Mouse (Mus musculus): ENCODE measurements at regions not wholly inside any gene's neighbourhood (a gene's known extent, or its start where the extent isn't known, plus 50 kb on each side); places are given as distances from the start of the nearest gene placed in this dataset.

GRCm38 (mm10) chr9:91803372-91803961 lies 389.3 kb upstream of the Plscr5 start:
- Histone ChIP-seq H3K9ac (replicated peaks) (no peak overlapping the region), H3K4me1 (no peaks in the 10 kb centered on the region), H3K4me2 (no peak overlapping the region), H3K36me3 (no peaks in the 10 kb centered on the region), H3K27me3 (replicated peaks) (no peaks in the 10 kb centered on the region), H3K9me3 (replicated peaks) (no peaks in the 10 kb centered on the region), H3K27ac (replicated peaks) (no peak overlapping the region), H3K4me3 (replicated peaks) (no peak overlapping the region)
- WGBS: 77% methylated on average over 3 of the region's 3 CpGs
- ATAC-seq (ENCODE audit: low FRiP score): no peak

GRCm38 (mm10) chr9:91798837-91799225 lies 393.9 kb upstream of the Plscr5 start:
- Histone ChIP-seq H3K27me3 (replicated peaks) (no peaks in the 10 kb centered on the region), H3K9me3 (replicated peaks) (no peaks in the 10 kb centered on the region), H3K4me1 (no peaks in the 10 kb centered on the region), H3K4me3 (replicated peaks) (no peak overlapping the region), H3K4me2 (no peak overlapping the region), H3K27ac (replicated peaks) (no peak overlapping the region), H3K36me3 (no peaks in the 10 kb centered on the region), H3K9ac (replicated peaks) (no peak overlapping the region)
- ATAC-seq (ENCODE audit: low FRiP score): no peak
- WGBS: 91% methylated on average over 4 of the region's 4 CpGs

GRCm38 (mm10) chr9:91798171-91798836 lies 394.4 kb upstream of the Plscr5 start:
- Histone ChIP-seq H3K27me3 (replicated peaks) (no peaks in the 10 kb centered on the region), H3K9ac (replicated peaks) (no peak overlapping the region), H3K4me3 (replicated peaks) (no peak overlapping the region), H3K4me2 (no peak overlapping the region), H3K36me3 (no peaks in the 10 kb centered on the region), H3K9me3 (replicated peaks) (no peaks in the 10 kb centered on the region), H3K4me1 (no peaks in the 10 kb centered on the region), H3K27ac (replicated peaks) (no peak overlapping the region)
- ATAC-seq (ENCODE audit: low FRiP score): no peak
- 93% methylated on average over 10 of the region's 10 CpGs for WGBS

GRCm38 (mm10) chr9:91796976-91797375 lies 395.8 kb upstream of the Plscr5 start:
- 88% methylated on average over 4 of the region's 4 CpGs for WGBS
- no peak for ATAC-seq (ENCODE audit: low FRiP score)
- no peak overlapping the region for H3K4me3 ChIP-seq (replicated peaks)

GRCm38 (mm10) chr9:91752935-91753334 lies 387.3 kb upstream of the Zic1 start:
- Histone ChIP-seq H3K36me3 (no peaks in the 10 kb centered on the region), H3K27me3 (replicated peaks) (no peaks in the 10 kb centered on the region), H3K27ac (replicated peaks) (no peak overlapping the region), H3K4me3 (replicated peaks) (no peak overlapping the region), H3K4me2 (no peak overlapping the region), H3K9ac (replicated peaks) (no peak overlapping the region), H3K9me3 (replicated peaks) (no peaks in the 10 kb centered on the region), H3K4me1 (no peaks in the 10 kb centered on the region)
- ATAC-seq (ENCODE audit: low FRiP score): no peak
- WGBS: 79% methylated on average over 1 of the region's 1 CpGs

More at GRCm38 (mm10) chr9:91796976-91797375, 395.8 kb upstream of the Plscr5 start:
- H3K27ac ChIP-seq (replicated peaks): no peak overlapping the region
- no peaks in the 10 kb centered on the region for H3K9me3 ChIP-seq (replicated peaks)
- no peaks in the 10 kb centered on the region for H3K4me1 ChIP-seq
- H3K9ac ChIP-seq (replicated peaks): no peak overlapping the region
- H3K36me3 ChIP-seq: no peaks in the 10 kb centered on the region
- H3K27me3 ChIP-seq (replicated peaks): no peaks in the 10 kb centered on the region
- H3K4me2 ChIP-seq: no peak overlapping the region

- H3K4me3 ChIP-seq (replicated peaks): no peak overlapping the region
- H3K9ac ChIP-seq (replicated peaks): no peak overlapping the region
- 66% methylated on average over 5 of the region's 5 CpGs for WGBS
- H3K27ac ChIP-seq (replicated peaks): no peak overlapping the region
- H3K9me3 ChIP-seq (replicated peaks): no peaks in the 10 kb centered on the region
- no peaks in the 10 kb centered on the region for H3K27me3 ChIP-seq (replicated peaks)
- no peaks in the 10 kb centered on the region for H3K4me1 ChIP-seq
- ATAC-seq (ENCODE audit: low FRiP score): no peak
- no peaks in the 10 kb centered on the region for H3K36me3 ChIP-seq
- no peak overlapping the region for H3K4me2 ChIP-seq
These were observed 345.5 kb upstream of the Zic1 start for GRCm38 (mm10) chr9:91711106-91711505.

- H3K36me3 ChIP-seq: no peaks in the 10 kb centered on the region
- ATAC-seq (ENCODE audit: low FRiP score): no peak
- H3K4me2 ChIP-seq: no peak overlapping the region
- H3K27me3 ChIP-seq (replicated peaks): no peaks in the 10 kb centered on the region
- H3K4me3 ChIP-seq (replicated peaks): no peak overlapping the region
- no peak overlapping the region for H3K9ac ChIP-seq (replicated peaks)
- no peaks in the 10 kb centered on the region; the same call in 1 of the 2 replicates for H3K9me3 ChIP-seq (replicated peaks)
- H3K27ac ChIP-seq (replicated peaks): no peak overlapping the region
- WGBS: 53% methylated on average over 6 of the region's 6 CpGs
- no peaks in the 10 kb centered on the region for H3K4me1 ChIP-seq
These were observed 315.2 kb upstream of the Zic1 start for GRCm38 (mm10) chr9:91680859-91681258.

- Histone ChIP-seq H3K4me3 (replicated peaks) (no peak overlapping the region), H3K4me1 (no peaks in the 10 kb centered on the region), H3K36me3 (no peaks in the 10 kb centered on the region), H3K9ac (replicated peaks) (no peak overlapping the region), H3K9me3 (replicated peaks) (no peaks in the 10 kb centered on the region; the same call in 1 of the 2 replicates), H3K27me3 (replicated peaks) (no peaks in the 10 kb centered on the region), H3K4me2 (no peak overlapping the region), H3K27ac (replicated peaks) (no peak overlapping the region)
- WGBS: 83% methylated on average over 1 of the region's 1 CpGs
- no peak for ATAC-seq (ENCODE audit: low FRiP score)
These were observed 301.1 kb upstream of the Zic1 start for GRCm38 (mm10) chr9:91666667-91667066.

- Histone ChIP-seq H3K9ac (replicated peaks) (no peak overlapping the region), H3K27me3 (replicated peaks) (no peaks in the 10 kb centered on the region), H3K27ac (replicated peaks) (no peak overlapping the region), H3K4me2 (no peak overlapping the region), H3K36me3 (no peaks in the 10 kb centered on the region), H3K9me3 (replicated peaks) (no peaks in the 10 kb centered on the region), H3K4me3 (replicated peaks) (no peak overlapping the region), H3K4me1 (no peaks in the 10 kb centered on the region)
- WGBS: 76% methylated on average over 2 of the region's 2 CpGs
- no peak for ATAC-seq (ENCODE audit: low FRiP score)
These were observed 294.5 kb upstream of the Zic1 start for GRCm38 (mm10) chr9:91660089-91660488.

GRCm38 (mm10) chr9:91654071-91654470 lies 288.5 kb upstream of the Zic1 start:
- Histone ChIP-seq H3K27me3 (replicated peaks) (no peaks in the 10 kb centered on the region), H3K36me3 (no peaks in the 10 kb centered on the region), H3K4me3 (replicated peaks) (no peak overlapping the region), H3K4me2 (no peak overlapping the region), H3K27ac (replicated peaks) (no peak overlapping the region), H3K9me3 (replicated peaks) (no peaks in the 10 kb centered on the region), H3K9ac (replicated peaks) (no peak overlapping the region), H3K4me1 (peaks cover 3% of the 10 kb centered on the region; the same call in 1 of the 2 replicates)
- ATAC-seq (ENCODE audit: low FRiP score): no peak
- WGBS: 41% methylated on average over 4 of the region's 4 CpGs

GRCm38 (mm10) chr9:91652384-91653100 lies 286.9 kb upstream of the Zic1 start:
- Histone ChIP-seq H3K27me3 (replicated peaks) (no peaks in the 10 kb centered on the region), H3K4me3 (replicated peaks) (no peak overlapping the region), H3K4me1 (peaks cover 3% of the 10 kb centered on the region; the same call in 1 of the 2 replicates), H3K27ac (replicated peaks) (no peak overlapping the region), H3K4me2 (no peak overlapping the region), H3K9ac (replicated peaks) (no peak overlapping the region), H3K36me3 (no peaks in the 10 kb centered on the region), H3K9me3 (replicated peaks) (no peaks in the 10 kb centered on the region)
- 53% methylated on average over 8 of the region's 8 CpGs for WGBS
- no peak for ATAC-seq (ENCODE audit: low FRiP score)

GRCm38 (mm10) chr9:91610401-91610800 lies 244.8 kb upstream of the Zic1 start:
- no peaks in the 10 kb centered on the region for H3K36me3 ChIP-seq
- no peak for ATAC-seq (ENCODE audit: low FRiP score)
- H3K9me3 ChIP-seq (replicated peaks): no peaks in the 10 kb centered on the region
- no peak overlapping the region for H3K27ac ChIP-seq (replicated peaks)
- H3K4me1 ChIP-seq: no peaks in the 10 kb centered on the region
- no peak overlapping the region for H3K4me3 ChIP-seq (replicated peaks)
- H3K4me2 ChIP-seq: no peak overlapping the region
- WGBS: 78% methylated on average over 2 of the region's 2 CpGs
- H3K27me3 ChIP-seq (replicated peaks): no peaks in the 10 kb centered on the region
- H3K9ac ChIP-seq (replicated peaks): no peak overlapping the region
